Mouse (Mus musculus) urinary bladder, postnatal 4 days (tissue): Measurements from ENCODE around the gene Ap1m2.
"Not testable (repeated sequence)": the region's sequence is repeated elsewhere in the genome, so short reads cannot be mapped to it uniquely, and the experiment has no call there.

Experiments used
- DNase-seq, 2 experiments: peaks; one replicate each; pipeline ENCODE4 v3.0.0; 2021 to 2022; ENCODE audit warnings: low spot score in 2 of 2

The Ap1m2 gene

GRCm38 (mm10) chr9:21327569-21327968, 15.4 kb upstream of the Ap1m2 start:
- DNase-seq: no peak

GRCm38 (mm10) chr9:21324269-21324668, 12.1 kb upstream of the Ap1m2 start:
- DNase-seq: no peak

GRCm38 (mm10) chr9:21322917-21323297, 10.8 kb upstream of the Ap1m2 start:
- not testable (repeated sequence) for DNase-seq

- no peak for DNase-seq
Measured at GRCm38 (mm10) chr9:21322211-21322916, 10.2 kb upstream of the Ap1m2 start.

GRCm38 (mm10) chr9:21321513-21321835, 9.3 kb upstream of the Ap1m2 start:
- DNase-seq: no peak

GRCm38 (mm10) chr9:21320619-21321512, 8.7 kb upstream of the Ap1m2 start, which contains the start of gene Slc44a2:
Gene Slc44a2 (plus strand): TSS chr9:21320698.
- DNase-seq: peak; percentile 80 to 84

- DNase-seq: no peak
Measured at GRCm38 (mm10) chr9:21320280-21320618, 8.1 kb upstream of the Ap1m2 start.

GRCm38 (mm10) chr9:21319503-21319902, 7.4 kb upstream of the Ap1m2 start:
- no peak for DNase-seq

- DNase-seq: no peak
Measured at GRCm38 (mm10) chr9:21318792-21319191, 6.7 kb upstream of the Ap1m2 start.

- no peak for DNase-seq
Measured at GRCm38 (mm10) chr9:21316696-21317095, 4.6 kb upstream of the Ap1m2 start.

- DNase-seq: no peak
Measured at GRCm38 (mm10) chr9:21315421-21315820, 3.3 kb upstream of the Ap1m2 start.

GRCm38 (mm10) chr9:21314367-21315140, 2.4 kb upstream of the Ap1m2 start:
- DNase-seq: no peak

- peak; percentile 80 to 93 for DNase-seq
Measured at GRCm38 (mm10) chr9:21313394-21313793, 1.3 kb upstream of the Ap1m2 start.

- DNase-seq: no peak
Measured at GRCm38 (mm10) chr9:21311695-21312094, 442 bp downstream of the Ap1m2 start.

- no peak for DNase-seq
Measured at GRCm38 (mm10) chr9:21309150-21309741, 2.9 kb downstream of the Ap1m2 start.

GRCm38 (mm10) chr9:21305065-21305464, 7.1 kb downstream of the Ap1m2 start:
- DNase-seq: no peak

GRCm38 (mm10) chr9:21299014-21299413, 13.1 kb downstream of the Ap1m2 start:
- DNase-seq: no peak

GRCm38 (mm10) chr9:21292271-21292670, 19.9 kb downstream of the Ap1m2 start:
- DNase-seq: no peak

- DNase-seq: not testable (repeated sequence)
Measured at GRCm38 (mm10) chr9:21291868-21292267, 20.3 kb downstream of the Ap1m2 start.

- peak; percentile 100 for DNase-seq
Measured at GRCm38 (mm10) chr9:21291022-21291787, 20.9 kb downstream of the Ap1m2 start, which contains the start of gene Cdkn2d. Gene Cdkn2d (minus strand): TSS chr9:21291407.

GRCm38 (mm10) chr9:21290589-21290988, 21.5 kb downstream of the Ap1m2 start:
- no peak for DNase-seq
